Mouse (Mus musculus): ENCODE results near the gene Alk.

GRCm38 (mm10) chr17:72332909-72333308 lies 271.5 kb downstream of the Alk start:
- TF ChIP-seq CTCF (IDR thresholded peaks at IDR 0.05; ENCODE audit: low read depth) (no peak), EP300 (IDR thresholded peaks at IDR 0.05; ENCODE audit: low read depth) (no peak)

Measured in liver, embryonic 14.5 days (tissue).